Mouse (Mus musculus): Measurements from ENCODE around the gene Mrpl37. TPM values are rescaled to one million over a fixed set of nuclear protein-coding genes. Genes with fewer than 3 reads are reported as not detected.

The Mrpl37 gene
- polyA plus RNA-seq, 1 experiment from 2014 or later, result 76.1 TPM

DNA sequence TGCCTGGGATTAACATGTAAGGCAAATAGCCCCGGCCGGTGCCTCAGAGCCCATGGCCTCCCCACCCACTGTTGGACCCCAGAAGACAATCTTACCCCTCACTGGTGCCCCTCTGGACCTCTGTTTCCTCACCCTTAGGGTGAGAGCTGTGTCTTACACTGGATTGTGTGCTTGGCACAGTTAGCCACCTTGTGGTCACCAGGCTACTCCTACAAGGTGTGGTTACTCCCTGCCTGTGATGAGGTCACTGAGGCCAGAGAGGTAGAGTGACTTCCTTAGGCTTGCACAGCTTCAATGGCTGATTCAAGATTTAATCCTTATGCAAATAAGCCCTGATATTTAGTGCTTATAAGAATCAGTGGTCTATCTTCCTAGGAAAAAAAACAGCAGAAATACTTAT is 29.7 kb downstream of the Mrpl37 start:
- WGBS, result 94% methylated on average over 2 of the region's 2 CpGs
- ATAC-seq (replicated peaks), result no peak
- no peak overlapping the region for H3K27ac ChIP-seq (replicated peaks)
- no peak overlapping the region for H3K9ac ChIP-seq (replicated peaks)
- no peaks in the 10 kb centered on the region for H3K27me3 ChIP-seq
- H3K36me3 ChIP-seq, result peaks cover 68% of the 10 kb centered on the region
- H3K4me3 ChIP-seq, result no peak overlapping the region
- no peak overlapping the region for H3K4me2 ChIP-seq (replicated peaks)
- H3K4me1 ChIP-seq, result no peaks in the 10 kb centered on the region; the same call in 1 of the 2 replicates
- no peaks in the 10 kb centered on the region for H3K9me3 ChIP-seq

DNA sequence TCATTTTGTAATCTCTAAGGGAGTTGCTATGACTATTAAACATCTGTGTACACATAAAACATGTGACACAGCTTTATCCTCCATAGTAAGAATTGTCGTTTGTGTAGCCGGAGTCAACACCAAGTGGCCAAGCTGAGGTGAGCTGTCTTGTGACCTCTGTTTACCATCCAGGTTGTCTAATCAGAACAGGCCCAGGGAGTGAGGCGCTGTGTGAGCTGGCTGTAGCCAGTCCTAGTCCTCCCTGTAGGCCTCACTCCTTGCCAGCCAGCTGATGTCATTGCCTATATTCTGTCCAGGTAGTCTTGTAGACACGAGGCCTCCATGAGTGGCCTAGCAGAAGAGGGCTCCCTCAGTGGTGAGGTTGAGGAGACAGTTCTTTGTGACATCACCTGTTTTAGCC is 31.0 kb downstream of the Mrpl37 start:
- H3K27me3 ChIP-seq, result no peaks in the 10 kb centered on the region
- no peak overlapping the region for H3K4me3 ChIP-seq
- WGBS, result 91% methylated on average over 4 of the region's 4 CpGs
- H3K36me3 ChIP-seq, result peaks cover 64% of the 10 kb centered on the region
- no peak overlapping the region for H3K27ac ChIP-seq (replicated peaks)
- no peak for ATAC-seq (replicated peaks)
- no peaks in the 10 kb centered on the region; the same call in 1 of the 2 replicates for H3K4me1 ChIP-seq
- H3K4me2 ChIP-seq (replicated peaks), result no peak overlapping the region
- no peak overlapping the region for H3K9ac ChIP-seq (replicated peaks)
- no peaks in the 10 kb centered on the region for H3K9me3 ChIP-seq

DNA sequence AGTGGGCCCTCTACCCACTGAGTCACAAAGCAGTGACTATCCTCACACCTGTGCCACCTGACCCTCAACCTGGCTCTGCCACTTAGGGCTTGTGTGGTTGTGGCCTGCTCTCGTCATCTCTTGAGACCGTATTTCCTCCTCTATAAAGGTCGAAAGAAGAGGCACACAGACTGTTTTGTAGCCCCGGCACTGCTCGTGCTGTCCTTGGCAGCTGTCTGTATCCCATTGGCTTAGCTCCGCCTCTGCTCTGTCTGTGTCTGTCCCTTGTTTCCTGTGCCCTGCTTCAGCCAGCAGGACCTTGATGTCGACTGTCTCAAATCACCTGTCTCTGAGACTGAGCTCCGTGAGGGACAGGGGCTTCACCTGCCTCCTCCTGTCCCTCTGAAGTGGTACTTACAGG is 40.2 kb downstream of the Mrpl37 start:
- Histone ChIP-seq H3K4me1 (peaks cover 43% of the 10 kb centered on the region), H3K36me3 (peaks cover 4% of the 10 kb centered on the region; the same call in 1 of the 2 replicates), H3K4me2 (replicated peaks) (no peak overlapping the region), H3K27ac (replicated peaks) (no peak overlapping the region), H3K9me3 (no peaks in the 10 kb centered on the region), H3K4me3 (no peak overlapping the region), H3K9ac (replicated peaks) (no peak overlapping the region), H3K27me3 (no peaks in the 10 kb centered on the region)
- WGBS, result 63% methylated on average over 8 of the region's 8 CpGs
- ATAC-seq (replicated peaks), result no peak

DNA sequence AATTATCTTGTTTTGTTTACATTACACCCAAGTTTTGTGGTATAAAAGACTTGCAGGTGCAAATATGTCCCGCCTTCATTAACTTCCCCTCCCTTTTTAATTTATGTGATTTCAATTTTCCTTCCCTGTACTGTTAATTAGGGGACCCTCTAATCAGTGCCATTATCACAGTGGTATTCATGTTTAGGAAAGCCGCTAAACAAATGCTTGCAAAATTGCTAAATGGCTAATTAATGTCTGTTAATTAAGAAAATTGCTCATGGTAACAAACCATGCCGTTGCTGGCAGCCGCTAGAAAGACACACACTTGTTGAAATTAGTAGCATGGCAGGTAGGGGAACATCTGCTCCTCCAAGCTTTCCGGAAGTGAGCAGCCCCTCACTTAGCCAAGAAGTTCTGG is 41.3 kb downstream of the Mrpl37 start:
- H3K4me3 ChIP-seq, result no peak overlapping the region
- no peak overlapping the region for H3K4me2 ChIP-seq (replicated peaks)
- 17% methylated on average over 5 of the region's 5 CpGs for WGBS
- no peaks in the 10 kb centered on the region for H3K9me3 ChIP-seq
- ATAC-seq (replicated peaks), result no peak
- peaks cover 53% of the 10 kb centered on the region for H3K4me1 ChIP-seq
- H3K27me3 ChIP-seq, result no peaks in the 10 kb centered on the region
- H3K9ac ChIP-seq (replicated peaks), result no peak overlapping the region
- no peaks in the 10 kb centered on the region; the same call in 1 of the 2 replicates for H3K36me3 ChIP-seq
- no peak overlapping the region for H3K27ac ChIP-seq (replicated peaks)

DNA sequence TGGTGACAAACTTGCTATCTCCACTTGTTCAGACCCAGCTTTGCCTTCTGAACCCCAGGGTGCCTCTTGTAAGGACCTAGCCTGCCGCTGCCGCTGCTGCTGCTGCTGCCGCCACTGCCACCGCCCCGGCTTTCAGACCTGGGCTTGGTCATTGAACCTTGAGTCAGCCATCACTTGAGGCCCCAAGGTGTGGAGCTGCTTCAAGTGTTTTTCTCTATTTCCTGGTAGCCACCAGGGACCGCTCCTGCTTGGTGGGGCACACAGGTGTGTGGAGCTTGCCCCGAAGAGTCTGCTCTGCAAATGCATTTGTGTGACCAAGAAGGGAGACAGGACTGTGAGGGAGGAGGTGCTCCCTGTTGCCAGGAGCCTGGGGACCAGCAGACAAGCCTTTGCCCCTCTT is 41.8 kb downstream of the Mrpl37 start:
- 62% methylated on average over 7 of the region's 7 CpGs for WGBS
- no peak overlapping the region for H3K27ac ChIP-seq (replicated peaks)
- no peaks in the 10 kb centered on the region for H3K9me3 ChIP-seq
- no peak overlapping the region for H3K9ac ChIP-seq (replicated peaks)
- H3K4me2 ChIP-seq (replicated peaks), result no peak overlapping the region
- ATAC-seq (replicated peaks), result no peak
- H3K27me3 ChIP-seq, result no peaks in the 10 kb centered on the region
- peaks cover 56% of the 10 kb centered on the region for H3K4me1 ChIP-seq
- H3K36me3 ChIP-seq, result no peaks in the 10 kb centered on the region
- no peak overlapping the region for H3K4me3 ChIP-seq

DNA sequence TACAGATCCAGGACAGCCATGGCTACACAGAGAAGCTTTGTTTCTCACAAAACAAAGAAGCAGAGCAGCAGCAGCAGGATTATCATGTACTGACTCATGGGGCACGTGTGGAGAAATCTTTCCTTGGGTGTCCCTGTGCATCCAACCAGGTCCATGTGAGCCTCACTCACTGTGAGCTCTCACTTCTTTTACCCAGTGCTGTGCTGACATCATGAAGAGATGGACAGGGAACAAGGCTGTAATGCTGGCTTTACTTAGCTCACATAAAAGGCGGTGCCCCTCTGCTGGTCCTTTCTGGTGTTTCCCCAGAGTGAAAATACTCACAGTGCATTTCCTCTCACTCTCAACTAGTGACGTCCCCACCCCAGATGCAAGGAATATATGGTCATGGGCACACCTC is 45.2 kb downstream of the Mrpl37 start:
- Histone ChIP-seq H3K4me1 (peaks cover 81% of the 10 kb centered on the region), H3K27ac (replicated peaks) (0 out of 2 replicates have a peak overlapping the region, but pooled peaks have one; percentile 11), H3K9ac (replicated peaks) (no peak overlapping the region), H3K36me3 (no peaks in the 10 kb centered on the region), H3K4me3 (no peak overlapping the region), H3K27me3 (no peaks in the 10 kb centered on the region), H3K9me3 (no peaks in the 10 kb centered on the region), H3K4me2 (replicated peaks) (no peak overlapping the region)
- WGBS, result 61% methylated on average over 3 of the region's 3 CpGs
- no peak for ATAC-seq (replicated peaks)

DNA sequence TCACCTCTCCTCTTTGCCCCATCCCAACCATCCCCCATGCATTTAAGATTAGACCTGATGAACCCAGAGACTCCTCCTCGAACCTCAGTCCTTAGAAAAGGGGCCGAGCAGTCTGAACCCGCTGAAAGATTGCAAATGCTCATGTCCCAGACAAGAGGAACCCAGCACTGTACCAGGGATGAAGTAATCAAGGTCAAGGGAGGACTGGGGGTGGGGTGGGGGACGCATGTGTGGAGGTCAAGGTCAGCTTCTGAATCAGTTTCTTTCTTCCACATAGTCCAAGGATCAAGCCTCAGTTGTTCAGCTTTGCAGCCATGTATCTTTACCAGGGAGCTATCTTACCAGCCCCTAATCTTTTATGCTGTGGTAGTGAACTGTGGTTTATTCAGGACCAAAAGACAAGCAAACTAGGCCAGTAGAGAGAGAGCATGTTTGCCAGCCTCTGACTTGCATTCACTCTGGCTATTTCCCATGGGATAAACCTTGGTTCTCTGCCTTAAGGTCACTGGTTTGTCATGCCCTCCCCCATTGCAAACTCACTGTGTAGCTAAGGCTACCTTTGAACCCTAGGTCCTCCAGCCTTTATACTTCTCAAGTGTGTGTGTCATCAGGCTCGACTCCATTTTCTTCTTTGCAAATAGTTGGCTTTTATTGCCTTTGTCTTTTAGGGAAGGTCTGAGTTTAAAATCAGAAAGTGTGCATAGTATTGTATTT is 46.2 kb downstream of the Mrpl37 start:
- H3K27ac ChIP-seq (replicated peaks), result no peak overlapping the region
- WGBS, result 75% methylated on average over 5 of the region's 5 CpGs
- ATAC-seq (replicated peaks), result no peak

DNA sequence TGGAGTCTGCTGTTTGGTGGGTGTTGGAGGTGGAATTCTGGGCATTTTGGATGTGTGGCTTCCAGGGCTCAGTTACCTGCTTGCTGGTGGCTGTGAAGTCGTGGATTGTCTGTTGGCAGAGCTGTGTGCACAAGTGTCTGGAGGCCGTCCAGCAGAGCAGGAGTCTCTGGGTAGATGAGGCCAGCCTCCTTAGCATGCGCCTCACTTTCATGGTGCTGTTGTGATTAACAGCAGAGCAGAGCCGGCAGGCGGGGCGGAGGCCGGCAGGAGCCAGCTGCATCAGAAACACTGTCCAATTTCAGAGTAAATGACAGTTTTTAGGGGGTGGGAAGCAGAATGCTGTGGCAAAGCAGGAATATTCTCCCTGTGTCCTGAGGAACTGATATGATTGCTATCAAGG is 47.6 kb downstream of the Mrpl37 start:
- no peaks in the 10 kb centered on the region for H3K9me3 ChIP-seq
- H3K27ac ChIP-seq (replicated peaks), result peak overlapping the region; percentile 40
- ATAC-seq (replicated peaks), result peak; percentile 41; the same call in 1 of the 2 replicates
- peaks cover 76% of the 10 kb centered on the region for H3K4me1 ChIP-seq
- 15% methylated on average over 7 of the region's 7 CpGs for WGBS
- H3K4me2 ChIP-seq (replicated peaks), result no peak overlapping the region
- H3K4me3 ChIP-seq, result no peak overlapping the region
- no peaks in the 10 kb centered on the region for H3K36me3 ChIP-seq
- no peak overlapping the region for H3K9ac ChIP-seq (replicated peaks)
- no peaks in the 10 kb centered on the region for H3K27me3 ChIP-seq

More for the DNA sequence above, 46.2 kb downstream of the Mrpl37 start:
- H3K4me3 ChIP-seq, result no peak overlapping the region
- H3K36me3 ChIP-seq, result no peaks in the 10 kb centered on the region
- H3K27me3 ChIP-seq, result no peaks in the 10 kb centered on the region
- peaks cover 81% of the 10 kb centered on the region for H3K4me1 ChIP-seq
- no peaks in the 10 kb centered on the region for H3K9me3 ChIP-seq
- no peak overlapping the region for H3K4me2 ChIP-seq (replicated peaks)
- no peak overlapping the region for H3K9ac ChIP-seq (replicated peaks)

DNA sequence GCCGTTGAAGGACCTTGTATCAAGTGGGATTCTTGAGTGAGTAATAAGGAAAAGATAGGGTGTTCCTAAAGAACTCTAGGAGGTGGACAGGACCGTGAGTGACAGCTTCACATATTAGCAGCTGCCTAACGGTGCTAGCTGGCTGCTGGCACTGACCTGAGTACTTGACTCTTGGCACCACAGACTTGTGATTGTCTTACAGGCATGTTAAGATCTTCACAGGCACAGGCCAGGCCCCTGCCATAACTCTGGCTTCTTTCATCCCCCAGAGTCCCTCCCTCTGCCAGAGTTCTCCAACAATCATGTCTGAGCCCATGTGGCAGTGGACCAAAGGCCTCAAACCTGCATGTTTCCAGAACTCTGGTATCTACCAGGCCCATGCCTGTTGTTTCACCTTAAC is 48.1 kb downstream of the Mrpl37 start:
- Histone ChIP-seq H3K4me2 (replicated peaks) (no peak overlapping the region), H3K4me1 (peaks cover 74% of the 10 kb centered on the region), H3K36me3 (no peaks in the 10 kb centered on the region), H3K27ac (replicated peaks) (peak overlapping the region; percentile 40), H3K4me3 (no peak overlapping the region), H3K27me3 (no peaks in the 10 kb centered on the region), H3K9me3 (no peaks in the 10 kb centered on the region), H3K9ac (replicated peaks) (no peak overlapping the region)
- no peak for ATAC-seq (replicated peaks)
- WGBS, result 65% methylated on average over 3 of the region's 3 CpGs

DNA sequence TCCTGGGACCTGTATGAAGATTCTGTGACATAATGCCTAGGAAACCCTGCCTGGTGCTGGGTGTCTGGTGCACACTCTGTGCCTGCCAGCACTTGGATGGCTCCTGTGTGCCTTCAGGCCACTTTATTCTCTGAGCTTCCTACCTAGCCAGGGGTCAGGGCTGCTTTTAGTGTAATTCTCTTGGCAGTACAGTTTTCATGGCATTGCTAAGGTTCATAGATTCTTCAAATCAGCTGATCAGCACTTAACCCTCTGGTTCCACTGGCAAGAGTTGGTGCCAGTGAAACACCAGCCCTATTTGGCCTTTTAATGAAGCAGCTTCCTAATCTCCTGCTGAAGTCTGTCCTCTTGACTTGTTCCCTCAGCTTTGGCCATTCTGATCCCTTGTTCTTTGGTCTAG is 49.4 kb downstream of the Mrpl37 start:
- Histone ChIP-seq H3K9me3 (no peaks in the 10 kb centered on the region), H3K27me3 (no peaks in the 10 kb centered on the region), H3K27ac (replicated peaks) (no peak overlapping the region), H3K36me3 (no peaks in the 10 kb centered on the region), H3K4me1 (peaks cover 67% of the 10 kb centered on the region), H3K4me2 (replicated peaks) (no peak overlapping the region), H3K9ac (replicated peaks) (no peak overlapping the region), H3K4me3 (no peak overlapping the region)
- ATAC-seq (replicated peaks), result no peak

DNA sequence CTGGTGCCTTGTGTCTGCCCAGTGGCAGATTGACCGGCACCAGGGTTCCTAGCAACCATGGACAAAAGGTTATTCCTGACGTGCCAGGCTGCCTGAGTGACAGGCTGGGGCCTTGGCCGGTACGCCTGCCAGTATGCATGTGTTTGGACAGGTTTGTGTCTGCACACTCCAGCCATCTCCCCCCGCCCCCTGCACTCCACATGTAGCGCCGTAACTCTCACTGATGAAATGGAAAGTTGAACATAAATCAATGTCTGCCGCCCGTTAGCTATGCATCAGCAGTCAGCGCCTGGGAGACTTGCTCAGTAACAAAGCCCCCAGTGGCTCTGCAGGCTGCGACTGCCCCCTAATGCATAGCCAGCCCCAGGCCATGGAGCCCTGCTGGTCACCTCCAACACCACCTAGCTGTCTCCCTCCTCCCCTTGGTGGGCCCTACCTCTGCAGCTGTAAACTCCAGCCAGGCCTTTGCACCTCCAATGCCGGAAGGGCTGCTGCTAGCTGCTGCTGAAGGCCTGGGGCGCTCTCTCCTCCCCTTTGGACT is 50.6 kb downstream of the Mrpl37 start:
- Histone ChIP-seq H3K9me3 (no peaks in the 10 kb centered on the region), H3K4me1 (peaks cover 63% of the 10 kb centered on the region), H3K4me3 (no peak overlapping the region), H3K27me3 (no peaks in the 10 kb centered on the region), H3K4me2 (replicated peaks) (no peak overlapping the region), H3K9ac (replicated peaks) (no peak overlapping the region), H3K36me3 (no peaks in the 10 kb centered on the region), H3K27ac (replicated peaks) (0 out of 2 replicates have a peak overlapping the region, but pooled peaks have one; percentile 4)
- WGBS, result 37% methylated on average over 13 of the region's 13 CpGs
- ATAC-seq (replicated peaks), result no peak

DNA sequence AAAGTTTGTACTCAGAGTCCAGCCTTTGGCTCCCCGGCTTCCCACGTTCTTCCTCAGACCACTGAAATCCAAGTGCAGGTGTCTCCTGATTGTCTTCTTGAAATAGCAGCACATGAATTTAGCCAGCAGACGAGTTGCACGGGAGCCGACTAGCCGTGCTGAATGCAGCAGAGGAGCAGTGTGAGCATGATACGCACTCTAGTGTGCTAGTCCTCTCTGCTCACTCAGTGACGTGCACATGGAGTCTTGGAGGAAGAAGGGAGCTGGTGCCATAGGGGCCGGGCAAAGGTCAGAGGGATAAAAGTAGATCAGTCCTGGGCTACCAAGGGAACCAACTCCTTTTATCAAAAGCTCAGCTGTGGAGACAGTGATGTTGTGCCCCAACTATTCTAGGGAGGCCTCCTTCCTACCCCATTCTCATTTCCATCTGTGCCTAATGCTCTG is 52.8 kb downstream of the Mrpl37 start:
- H3K4me2 ChIP-seq (replicated peaks), result no peak overlapping the region
- H3K9ac ChIP-seq (replicated peaks), result no peak overlapping the region
- ATAC-seq (replicated peaks), result no peak
- H3K36me3 ChIP-seq, result no peaks in the 10 kb centered on the region
- H3K9me3 ChIP-seq, result no peaks in the 10 kb centered on the region
- WGBS, result 86% methylated on average over 9 of the region's 9 CpGs
- peaks cover 42% of the 10 kb centered on the region for H3K4me1 ChIP-seq
- H3K27me3 ChIP-seq, result no peaks in the 10 kb centered on the region
- no peak overlapping the region for H3K4me3 ChIP-seq
- H3K27ac ChIP-seq (replicated peaks), result no peak overlapping the region
